Mouse (Mus musculus) activated CD4-positive, CD25-positive, alpha-beta regulatory T cell, adult 4 months (primary cell): ENCODE data around the gene Ubiad1. TPM values are rescaled to one million over a fixed set of nuclear protein-coding genes. Genes with fewer than 3 reads are reported as not detected.

Experiments used
- ATAC-seq: one replicate; pipeline ENCODE4 v1.8.0; 2017
- polyA plus RNA-seq, 2 experiments: library from polyadenylated mRNA; unstranded; fragments of 100-300 nt; shearing (Covaris generic); gene quantifications; one replicate each; pipeline ENCODE4 v1.2.1; 2017

Ubiad1 gene
- 1 to 10 TPM; 7.4 to 8.4 TPM for polyA plus RNA-seq

DNA sequence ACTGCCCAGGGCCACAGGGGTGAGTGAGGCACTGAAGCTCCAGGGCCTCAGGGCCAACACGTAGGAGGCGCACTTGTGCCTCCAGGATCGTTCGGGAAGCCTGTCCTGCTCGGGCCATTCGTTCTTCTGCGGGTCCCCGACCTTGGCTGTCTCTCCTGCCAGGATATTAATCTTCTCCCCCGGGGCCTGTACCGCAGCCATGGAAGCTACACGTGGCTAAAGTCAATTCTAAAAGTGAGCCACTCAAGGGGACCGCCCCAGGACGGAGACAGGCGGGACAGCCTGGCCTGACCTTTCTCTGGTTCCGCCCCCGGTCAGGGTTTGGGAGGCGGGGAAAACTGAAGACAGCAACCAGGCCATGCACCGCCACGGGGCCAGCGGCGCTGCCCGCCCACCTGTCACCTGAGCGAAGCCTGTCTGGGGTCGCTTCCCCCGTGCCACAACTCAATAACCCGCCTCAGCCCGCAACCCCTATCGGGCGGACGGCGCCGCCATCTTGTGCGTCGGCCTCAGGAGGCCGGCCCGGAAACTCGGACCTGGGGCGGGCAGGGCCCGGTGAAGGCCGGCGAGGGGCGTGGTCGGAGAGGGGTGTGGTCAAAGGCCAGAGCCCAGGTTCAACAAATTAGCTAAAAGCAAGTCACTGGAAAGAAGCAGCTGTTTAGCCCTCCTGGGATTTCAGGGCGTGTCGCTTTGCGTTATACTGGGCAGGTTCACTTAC, at the start of gene Ubiad1:
TSS of gene Ubiad1 (minus strand) at position 522 of the 718 bp plus-strand sequence.
- ATAC-seq, result no peak

DNA sequence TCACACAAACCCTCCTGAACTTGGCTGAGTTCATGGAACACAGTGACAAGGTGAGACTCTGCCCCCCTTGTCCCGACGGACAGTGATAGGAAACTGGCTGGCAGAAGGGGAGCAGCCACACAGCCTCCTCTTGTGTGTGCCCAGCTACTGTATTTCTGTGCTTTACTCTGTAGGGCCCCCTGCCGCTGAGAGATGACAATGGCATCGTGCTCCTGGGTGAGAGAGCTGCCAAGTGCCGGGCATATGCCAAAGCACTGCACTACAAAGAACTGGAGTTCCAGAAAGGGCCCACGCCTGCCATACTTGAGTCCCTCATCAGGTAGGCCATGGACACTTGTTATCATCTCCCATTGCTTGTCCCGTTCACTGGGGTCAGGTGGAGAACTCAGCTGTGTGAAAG, 46.9 kb upstream of the Ubiad1 start:
- ATAC-seq, result no peak

DNA sequence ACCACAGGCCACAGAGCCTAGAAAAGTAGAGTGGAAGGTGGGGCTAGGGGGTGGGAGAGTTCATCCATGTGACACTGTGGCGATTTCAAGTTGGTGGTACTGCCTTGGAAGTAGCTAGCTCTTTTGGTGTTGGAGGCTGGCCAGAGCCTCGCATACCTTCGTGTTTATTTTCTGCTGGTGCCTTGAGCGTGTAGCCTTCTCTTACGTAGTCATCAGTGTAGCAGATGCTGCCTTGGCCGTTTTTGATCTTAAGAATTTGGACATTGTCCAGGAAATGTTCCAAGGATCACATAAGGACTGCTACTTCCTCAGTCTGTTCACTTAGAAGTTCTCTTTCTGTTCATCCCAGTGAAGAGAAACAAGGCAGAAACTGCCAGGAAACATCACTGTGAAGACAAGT, 45.9 kb upstream of the Ubiad1 start:
- ATAC-seq, result no peak

DNA sequence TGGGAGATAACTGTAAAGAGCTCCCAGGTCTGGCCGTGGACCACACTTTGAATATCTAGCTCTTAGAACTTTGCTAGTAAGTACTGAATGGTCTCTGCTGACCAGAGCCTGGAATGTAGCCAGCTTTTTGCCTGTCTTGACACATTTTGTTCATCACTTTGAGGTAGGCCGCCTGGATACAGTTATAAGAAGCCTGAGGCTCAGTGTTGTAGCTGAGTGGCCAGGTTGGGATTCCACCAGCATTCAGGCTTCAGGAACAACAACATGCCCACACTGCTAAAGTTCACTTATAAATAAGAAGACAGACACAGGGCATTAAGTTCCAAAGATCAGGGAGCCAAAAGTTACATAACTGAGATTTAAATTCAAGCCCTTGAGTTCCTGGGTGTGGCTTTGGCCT, 43.3 kb upstream of the Ubiad1 start:
- ATAC-seq, result no peak

DNA sequence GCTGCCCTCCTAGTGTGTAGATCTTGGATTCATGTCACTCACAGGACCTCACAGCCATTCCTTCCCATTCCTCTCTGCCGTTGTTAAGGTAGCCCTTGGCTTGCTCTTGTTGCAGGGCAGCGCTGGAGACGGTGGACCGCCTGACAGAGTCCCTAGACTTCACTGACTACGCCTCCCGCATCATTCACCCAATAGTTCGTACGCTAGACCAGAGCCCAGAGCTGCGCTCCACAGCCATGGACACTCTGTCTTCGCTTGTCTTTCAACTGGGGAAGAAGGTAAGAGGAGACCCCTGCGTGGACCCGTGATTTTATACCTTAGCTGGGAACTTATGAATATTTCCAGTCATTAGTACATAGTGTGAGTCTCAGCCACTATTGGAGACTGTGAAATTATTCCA, 39.9 kb upstream of the Ubiad1 start:
- no peak for ATAC-seq

DNA sequence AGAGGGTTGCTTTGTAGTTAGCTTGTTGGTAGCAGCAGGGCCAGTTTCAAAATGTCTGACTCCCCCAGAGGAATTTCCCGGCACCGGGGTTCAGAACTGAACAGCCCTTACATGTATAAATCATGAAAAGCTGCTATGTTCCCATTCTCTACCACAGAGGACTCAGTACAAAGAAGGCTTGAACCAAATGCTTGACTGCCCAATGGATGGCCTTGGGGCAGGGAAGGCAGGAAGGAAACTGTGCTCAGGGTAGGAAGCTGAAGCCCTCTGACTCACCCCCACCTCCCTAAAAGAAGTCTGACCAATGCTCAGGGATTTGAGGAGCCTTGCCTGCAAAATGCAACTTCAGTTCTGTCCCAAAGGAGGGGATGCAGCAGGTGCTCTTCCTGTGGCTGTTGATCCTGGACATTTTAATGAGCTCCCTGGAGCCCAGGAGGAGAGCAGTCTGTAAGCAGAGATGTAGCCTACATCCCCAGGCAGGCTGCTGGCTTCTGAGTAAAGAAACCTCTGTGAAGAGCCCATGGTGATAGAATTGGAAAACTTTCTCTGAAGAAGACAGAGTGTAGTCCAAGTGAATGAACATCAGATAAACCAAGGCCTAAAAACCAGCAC, 37.1 kb upstream of the Ubiad1 start:
- no peak for ATAC-seq

DNA sequence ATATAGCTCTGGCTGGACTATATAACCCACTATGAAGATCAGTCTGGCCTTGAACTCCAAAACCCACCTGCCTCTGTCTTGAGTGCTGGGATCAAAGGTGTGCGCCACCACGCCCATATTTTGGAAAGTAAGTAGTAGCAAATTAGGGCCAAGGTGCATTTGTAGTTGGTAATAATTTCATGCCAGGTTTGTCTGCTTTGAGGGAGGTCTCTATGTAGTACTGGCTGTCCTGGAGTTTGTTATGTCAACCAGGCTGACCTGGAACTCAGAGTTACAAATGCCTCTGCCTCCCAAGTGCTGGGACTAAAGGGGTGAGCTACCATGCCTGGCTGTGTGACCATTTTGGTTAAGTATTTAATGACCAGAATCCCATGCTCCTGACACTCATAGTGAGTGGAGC, 35.7 kb upstream of the Ubiad1 start:
- ATAC-seq, result no peak

DNA sequence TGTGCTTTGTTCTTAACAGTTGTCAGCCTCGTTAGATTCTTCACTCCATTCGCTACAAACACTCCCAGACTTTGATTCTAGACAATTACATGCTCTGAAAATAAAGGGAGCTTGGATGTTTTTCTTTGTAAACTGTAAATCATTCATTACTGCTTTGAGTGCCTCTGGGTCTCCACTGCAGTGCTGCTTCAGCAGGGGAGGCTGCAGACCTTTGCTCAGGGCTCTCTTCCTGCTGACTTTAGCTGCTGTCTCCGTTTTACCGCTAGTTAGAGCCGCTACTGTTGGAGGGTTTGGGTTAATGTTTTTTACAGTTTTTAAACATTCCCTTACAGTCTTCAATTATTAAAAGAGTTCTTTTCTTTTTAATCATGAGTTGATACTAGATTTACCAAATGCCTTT, 28.9 kb upstream of the Ubiad1 start:
- no peak for ATAC-seq

DNA sequence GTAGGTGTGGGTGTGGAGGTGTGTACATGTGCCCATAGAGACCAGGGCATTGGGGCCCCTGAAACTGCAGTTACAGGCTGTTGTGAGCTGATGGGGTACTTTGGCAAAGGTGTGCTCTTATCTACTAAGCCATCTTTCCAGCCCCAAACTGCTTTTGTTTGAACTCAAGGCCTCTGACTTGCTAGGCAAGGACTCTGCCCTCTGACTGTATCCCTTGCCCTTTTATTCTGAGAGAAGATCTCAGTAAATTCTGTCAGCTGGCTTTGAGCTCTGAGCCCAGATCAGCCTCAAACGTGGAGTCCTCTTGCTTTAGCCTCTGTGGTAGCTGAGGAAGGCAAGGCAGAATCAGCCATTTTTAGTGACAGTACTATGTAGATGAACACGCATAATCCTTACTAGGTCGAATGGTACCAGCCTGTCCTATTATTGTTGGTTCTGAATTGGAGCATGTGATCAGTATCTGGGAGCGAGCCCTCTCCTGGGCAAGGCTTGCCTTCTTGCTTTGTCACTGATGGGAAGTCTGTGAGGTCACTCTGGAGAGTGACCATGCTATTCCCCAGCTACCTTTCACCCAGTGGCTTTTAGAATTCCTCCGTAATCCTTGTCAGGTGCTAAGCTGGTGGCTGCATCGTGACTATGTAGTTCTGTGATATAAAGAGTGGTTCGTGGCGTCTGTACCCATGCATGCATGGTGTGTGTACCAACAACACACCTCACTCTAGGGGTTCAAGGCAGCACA, 28.0 kb upstream of the Ubiad1 start:
- ATAC-seq, result no peak

DNA sequence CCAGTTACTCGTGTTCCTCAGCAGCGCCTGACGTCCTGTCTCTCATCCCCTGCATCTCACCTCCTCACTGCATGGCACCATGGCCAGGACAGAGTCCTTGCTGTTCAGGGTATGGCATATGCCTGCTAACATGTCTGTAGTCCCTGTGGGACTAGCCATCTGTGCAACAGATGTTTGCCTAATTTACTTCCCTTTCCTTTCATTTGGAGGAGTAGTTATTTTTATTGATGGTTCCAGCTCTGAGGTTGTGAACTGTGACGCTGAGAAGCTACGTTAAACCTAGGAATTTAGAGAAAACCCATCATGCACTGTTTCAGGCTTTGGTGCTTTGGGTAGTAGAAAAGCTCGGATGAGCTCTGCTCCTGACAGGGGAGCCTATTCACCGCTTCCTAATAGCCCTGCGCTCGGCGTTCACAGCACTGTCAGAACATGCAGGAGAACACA, 26.8 kb upstream of the Ubiad1 start:
- ATAC-seq, result no peak

DNA sequence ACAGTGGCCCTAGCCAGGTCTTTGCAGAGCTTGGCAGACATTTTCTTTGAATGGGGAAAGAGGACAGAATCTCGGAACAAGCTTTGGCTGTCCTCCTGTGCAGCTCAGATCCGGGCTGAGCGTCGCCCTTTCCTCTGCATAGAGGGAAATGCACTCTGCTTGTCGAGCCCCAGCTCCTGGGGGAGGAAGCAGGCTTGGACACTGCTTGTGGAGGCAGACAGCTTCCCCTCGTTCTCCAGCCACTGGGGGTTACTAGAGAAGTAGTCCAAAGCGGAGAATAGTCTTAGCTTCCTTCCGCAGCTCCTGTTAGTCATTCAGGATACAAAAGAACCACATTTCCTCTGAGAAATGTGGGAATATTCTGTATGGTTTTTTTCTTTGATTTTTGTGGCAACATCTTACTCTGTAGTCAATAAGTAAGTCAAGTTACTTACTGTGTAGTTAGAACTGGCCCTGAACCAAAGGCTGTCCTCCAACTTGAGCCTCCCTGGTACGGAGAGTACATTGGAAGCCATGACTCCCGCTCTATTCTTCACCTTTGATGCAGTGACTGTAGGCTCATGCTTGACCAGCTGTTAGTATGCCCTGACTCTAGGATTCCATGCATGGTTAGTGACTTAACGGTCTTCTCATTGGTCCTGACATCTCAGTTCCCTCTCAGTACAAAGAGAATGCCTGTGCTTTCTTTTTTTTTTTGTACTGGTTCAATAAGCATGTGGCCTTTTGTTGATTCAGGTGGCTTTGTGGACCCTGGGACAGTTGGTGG, 25.1 kb upstream of the Ubiad1 start:
- ATAC-seq, result no peak

DNA sequence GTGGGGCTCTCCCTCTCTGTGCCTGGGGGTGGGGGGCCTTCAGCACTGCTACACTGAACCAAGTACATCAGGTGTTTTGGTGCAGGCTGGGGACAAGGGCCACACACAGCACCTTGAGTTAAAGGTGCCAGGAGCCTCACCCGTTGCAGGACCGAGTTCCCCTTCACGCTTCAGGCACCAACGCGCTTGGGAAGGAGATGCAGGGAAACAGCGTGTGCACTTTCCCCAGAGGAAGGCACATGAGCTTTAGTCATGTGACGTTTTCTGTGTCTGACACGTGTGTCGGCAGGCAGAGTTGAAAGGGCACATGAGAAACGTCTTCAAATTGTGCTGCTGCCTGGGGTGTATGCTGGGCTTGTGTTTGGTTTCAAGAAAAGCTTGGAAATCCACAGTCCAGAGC, 23.8 kb upstream of the Ubiad1 start:
- no peak for ATAC-seq

DNA sequence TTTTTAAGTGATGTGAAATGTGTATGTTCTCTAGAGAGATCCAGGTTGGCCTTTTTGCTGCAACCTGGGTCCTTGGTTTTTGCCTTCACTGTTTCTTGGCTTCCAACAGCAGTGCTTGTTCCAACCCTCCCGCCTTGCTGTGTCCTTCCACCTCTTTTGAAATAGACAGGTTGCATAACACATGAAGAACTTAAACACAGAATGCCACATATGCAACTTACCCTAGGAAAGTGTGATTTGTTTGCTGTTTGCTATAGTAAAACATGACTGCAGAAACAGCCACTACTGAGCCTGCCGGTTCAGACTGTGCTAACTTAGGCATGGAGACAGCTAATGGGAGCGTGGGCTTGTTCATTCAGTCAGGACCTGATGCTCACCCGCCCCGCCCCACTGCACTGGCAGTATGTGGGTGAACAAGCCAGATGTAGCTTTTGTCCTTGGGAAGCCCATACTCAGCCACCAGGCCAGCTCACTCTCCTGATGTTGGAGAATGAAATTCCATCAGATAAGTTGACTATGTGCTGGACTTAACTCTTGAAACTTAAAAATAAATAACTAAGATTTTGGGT, 22.0 kb upstream of the Ubiad1 start:
- no peak for ATAC-seq

DNA sequence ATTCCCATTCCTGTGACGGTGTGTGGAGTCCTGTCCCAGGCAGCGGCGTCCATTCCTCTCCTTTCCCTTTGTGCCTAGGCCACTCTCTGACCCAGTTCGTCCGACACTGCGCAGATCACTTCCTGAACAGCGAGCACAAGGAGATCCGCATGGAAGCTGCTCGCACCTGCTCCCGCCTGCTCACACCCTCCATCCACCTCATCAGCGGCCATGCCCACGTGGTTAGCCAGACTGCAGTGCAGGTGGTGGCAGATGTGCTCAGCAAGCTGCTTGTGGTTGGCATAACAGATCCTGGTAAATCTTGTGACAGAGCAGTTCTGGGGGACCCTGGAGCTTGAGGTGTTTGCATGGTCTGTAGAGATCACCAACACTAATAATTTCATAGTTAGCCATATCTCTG, 20.3 kb upstream of the Ubiad1 start:
- ATAC-seq, result no peak

DNA sequence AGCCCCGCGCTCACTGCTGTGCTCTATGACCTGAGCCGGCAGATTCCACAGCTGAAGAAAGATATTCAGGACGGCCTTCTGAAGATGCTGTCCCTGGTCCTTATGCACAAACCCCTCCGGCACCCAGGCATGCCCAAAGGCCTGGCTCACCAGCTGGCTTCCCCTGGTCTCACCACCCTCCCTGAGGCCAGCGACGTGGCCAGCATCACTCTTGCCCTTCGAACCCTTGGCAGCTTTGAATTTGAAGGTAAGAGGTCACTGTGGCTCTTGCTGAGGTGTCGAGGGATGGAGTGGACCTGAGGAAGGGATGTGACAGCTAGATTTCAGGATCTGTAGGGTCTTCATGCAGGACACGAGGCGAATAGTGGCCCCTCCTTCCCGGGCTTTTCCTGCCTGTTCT, 19.7 kb upstream of the Ubiad1 start:
- no peak for ATAC-seq

DNA sequence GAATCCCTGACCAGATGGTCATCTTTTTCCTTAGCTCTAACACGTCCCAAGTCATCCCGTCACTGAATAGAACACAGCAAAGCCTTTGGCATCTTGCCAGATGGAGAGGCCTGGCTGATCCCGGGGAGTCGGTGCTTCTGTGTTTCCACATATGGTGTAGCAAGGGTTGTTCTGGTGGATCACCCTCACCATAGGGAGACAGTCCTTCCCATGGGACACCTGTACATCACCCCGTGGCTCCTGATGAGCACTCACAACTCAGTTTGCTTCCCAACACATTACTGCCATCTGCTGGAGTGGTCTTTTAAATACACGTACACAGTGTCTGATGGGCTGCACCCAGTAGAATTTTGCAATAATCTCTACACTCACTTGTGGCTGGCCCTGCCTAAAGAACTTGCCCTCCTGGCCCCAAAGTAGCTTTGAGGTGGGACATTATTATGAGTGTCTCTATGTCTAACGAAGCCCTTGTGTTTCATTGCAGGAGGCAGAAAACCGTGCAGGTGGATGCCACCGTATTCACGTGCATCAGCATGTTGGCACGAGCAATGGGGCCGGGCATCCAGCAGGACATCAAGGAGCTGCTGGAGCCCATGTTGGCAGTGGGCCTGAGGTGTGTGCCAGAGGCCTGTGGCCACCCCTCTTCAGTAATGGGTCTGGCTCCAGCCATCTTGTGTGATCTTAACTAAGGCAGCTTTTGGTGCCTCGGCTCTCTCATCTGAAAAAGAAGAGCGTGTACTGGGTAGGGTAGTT, 18.8 kb upstream of the Ubiad1 start:
- ATAC-seq, result no peak

DNA sequence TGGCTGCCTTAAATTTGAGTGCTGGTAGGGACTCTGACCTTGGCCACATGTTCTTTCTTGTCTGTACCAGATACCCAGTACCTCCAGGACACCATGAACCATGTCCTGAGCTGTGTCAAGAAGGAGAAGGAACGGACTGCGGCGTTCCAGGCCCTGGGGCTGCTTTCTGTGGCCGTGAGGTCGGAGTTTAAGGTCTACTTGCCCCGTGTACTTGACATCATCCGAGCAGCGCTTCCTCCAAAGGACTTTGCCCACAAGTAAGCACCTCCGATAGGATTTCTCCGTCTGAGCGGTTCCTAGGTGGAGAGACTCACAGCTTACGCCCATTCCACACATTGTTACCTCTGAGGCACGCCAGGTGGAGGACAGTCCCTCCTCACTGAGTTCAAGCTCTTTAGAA, 18.1 kb upstream of the Ubiad1 start:
- no peak for ATAC-seq

DNA sequence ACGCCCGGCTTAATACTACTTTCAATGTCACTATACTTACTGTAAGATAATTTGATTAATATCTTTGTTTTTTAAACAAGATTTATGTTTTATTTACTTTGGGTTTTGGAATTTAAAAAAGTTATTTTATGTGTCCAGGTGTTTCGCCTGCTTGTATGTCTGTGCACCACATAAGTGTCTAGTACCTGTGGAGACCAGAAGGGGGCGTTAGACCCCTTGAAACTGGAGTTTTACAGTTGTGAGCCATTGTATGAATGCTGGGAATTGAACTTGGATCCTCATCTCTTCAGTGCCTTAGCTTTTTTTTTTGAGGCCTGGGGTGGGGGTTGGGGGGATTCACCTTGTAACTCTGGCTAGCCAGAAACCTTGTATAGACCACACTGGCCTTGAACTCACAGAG, 17.2 kb upstream of the Ubiad1 start:
- no peak for ATAC-seq

DNA sequence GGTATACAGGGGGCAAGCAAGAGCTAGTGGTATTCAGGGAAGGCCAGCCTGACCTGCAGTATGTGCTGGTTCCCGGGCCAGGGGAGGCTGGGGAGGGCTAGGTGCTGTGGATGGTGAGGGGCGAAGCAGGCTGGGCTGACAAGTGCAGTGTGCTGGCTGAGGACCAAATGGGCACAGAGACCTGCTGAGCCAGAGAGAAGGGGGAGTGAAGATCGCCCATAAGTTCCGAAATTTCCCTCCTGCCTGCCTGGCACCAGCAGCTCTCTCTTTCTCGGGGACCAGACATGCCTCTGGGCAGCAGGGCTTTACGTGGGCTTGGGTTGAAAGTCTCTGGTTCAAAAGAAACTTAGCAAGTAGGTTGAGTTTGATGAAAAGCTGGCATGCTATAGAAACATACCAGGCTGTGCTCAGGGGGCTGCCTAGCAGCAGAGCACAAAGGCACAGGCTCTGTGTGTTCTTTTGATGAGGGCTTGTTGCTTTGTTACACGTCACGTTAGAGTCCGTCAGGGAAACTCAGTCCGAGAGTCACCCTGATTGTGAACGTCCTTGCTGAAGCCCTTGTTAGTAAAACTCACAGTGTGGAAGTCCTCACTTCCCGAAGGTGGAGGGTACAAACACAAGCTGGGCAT, 16.2 kb upstream of the Ubiad1 start:
- no peak for ATAC-seq

DNA sequence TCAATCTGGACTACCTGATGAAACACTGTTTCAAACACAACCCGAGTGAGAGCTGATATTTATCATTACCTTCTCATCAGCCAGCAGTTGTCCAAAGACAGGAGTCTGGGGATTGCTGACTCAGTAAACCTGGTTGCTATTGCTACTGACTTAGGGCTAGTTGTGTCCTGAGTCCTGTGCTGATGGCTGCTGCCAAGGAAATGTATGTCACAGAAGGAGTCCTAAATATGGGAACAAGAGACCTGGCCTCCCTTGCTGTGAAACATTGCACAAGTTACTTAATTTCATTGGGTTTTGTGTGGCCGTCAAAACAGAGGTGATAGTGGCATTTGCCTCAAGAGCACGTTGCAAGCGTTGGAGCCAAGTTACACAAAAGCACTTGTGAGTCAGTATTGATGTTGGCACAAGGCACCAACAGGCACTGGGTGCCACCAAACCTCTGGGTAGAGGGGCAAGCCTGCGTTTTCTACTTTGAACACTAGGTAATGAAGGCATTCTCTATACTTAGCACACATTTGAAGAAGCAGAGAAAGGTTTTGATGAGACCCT, 11.0 kb upstream of the Ubiad1 start:
- ATAC-seq, result no peak

DNA sequence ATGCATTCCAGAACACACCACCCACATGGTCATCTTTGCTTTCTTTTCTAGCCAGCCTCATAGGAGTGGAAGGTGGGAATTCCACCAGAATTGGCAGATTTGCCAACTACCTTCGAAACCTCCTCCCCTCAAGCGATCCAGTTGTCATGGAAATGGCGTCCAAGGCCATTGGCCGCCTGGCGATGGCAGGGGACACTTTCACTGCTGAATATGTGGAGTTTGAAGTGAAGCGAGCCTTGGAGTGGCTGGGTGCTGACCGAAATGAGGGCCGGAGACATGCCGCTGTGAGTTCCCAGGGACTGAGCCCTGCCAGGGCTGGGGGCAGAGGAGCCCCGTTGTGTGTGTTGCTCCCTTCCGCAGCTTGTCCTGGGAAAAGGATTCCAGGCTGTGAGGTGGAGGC, 9.1 kb upstream of the Ubiad1 start:
- no peak for ATAC-seq
